21 mouse cellular contexts compared by ENCODE assay signal in genomic region chr9:100252409-100252808, GRCm38 (mm10).
"Had no signal": no experiment of that assay in that cellular context is flagged by ENCODE, and none has a peak within 500 bp of the region (broad histone marks: within the 10 kb centered on the region; RNA-seq: fewer than 3 reads in every experiment).

No protein-coding gene starts in this region.

- H3K4me2 ChIP-seq: liver, embryonic 12.5 days; lung, embryonic 14.5 days; midbrain, embryonic 12.5 days; neural tube, embryonic 12.5 days; stomach, embryonic 15.5 days had no signal

- H3K9me3 ChIP-seq: liver, embryonic 12.5 days; midbrain, embryonic 10.5 days; midbrain, embryonic 12.5 days; neural tube, embryonic 12.5 days; stomach, embryonic 15.5 days had no signal

- H3K27me3 ChIP-seq: liver, embryonic 12.5 days; neural tube, embryonic 12.5 days; stomach, embryonic 15.5 days had no signal

- H3K9ac ChIP-seq: liver, embryonic 12.5 days; liver, embryonic 14.5 days; lung, embryonic 14.5 days; midbrain, embryonic 12.5 days; neural tube, embryonic 12.5 days; stomach, embryonic 15.5 days had no signal

- H3K36me3 ChIP-seq: liver, embryonic 12.5 days; midbrain, embryonic 10.5 days; midbrain, embryonic 12.5 days; neural tube, embryonic 12.5 days; stomach, embryonic 15.5 days had no signal

- DNase-seq: lung, adult 18-20 months; lung, embryonic 14.5 days; lung, postnatal 10 days; lung, postnatal 4 days; midbrain, embryonic 14.5 days; retina, postnatal 1 day; right cerebral cortex, adult 18-20 months; right cerebral cortex, postnatal 25 days; right cerebral cortex, postnatal 4 days; thymus, adult 2 months; thymus, postnatal 25 days; thymus, postnatal 4 days had no signal

- H3K4me1 ChIP-seq: liver, embryonic 12.5 days; midbrain, embryonic 10.5 days; midbrain, embryonic 12.5 days; neural tube, embryonic 12.5 days; stomach, embryonic 15.5 days had no signal

- H3K27ac ChIP-seq: liver, embryonic 12.5 days; liver, embryonic 14.5 days; midbrain, embryonic 10.5 days; midbrain, embryonic 12.5 days; neural tube, embryonic 12.5 days; stomach, embryonic 15.5 days; stomach, postnatal 0 days had no signal

- H3K4me3 ChIP-seq: liver, embryonic 12.5 days; midbrain, embryonic 10.5 days; midbrain, embryonic 12.5 days; myocyte; neural tube, embryonic 12.5 days; stomach, embryonic 15.5 days had no signal

- ATAC-seq: liver, embryonic 12.5 days; midbrain, embryonic 16.5 days had no signal
